Mouse (Mus musculus): Measurements from ENCODE around the gene Cdadc1. TPM values are rescaled to one million over a fixed set of nuclear protein-coding genes. Genes with fewer than 3 reads are reported as not detected.
A peak's percentile ranks its signal among the peaks of the same experiment; 100 is the strongest.

Gene Cdadc1
- polyA plus RNA-seq, 1 experiment from 2014 or later, result 31.6 TPM

- WGBS, result 64% methylated on average over 4 of the region's 4 CpGs
- Histone ChIP-seq H3K36me3 (no peaks in the 10 kb centered on the region), H3K4me1 (no peaks in the 10 kb centered on the region), H3K9ac (no peak overlapping the region), H3K9me3 (no peaks in the 10 kb centered on the region), H3K27me3 (replicated peaks) (no peaks in the 10 kb centered on the region), H3K27ac (no peak overlapping the region), H3K4me2 (no peak overlapping the region), H3K4me3 (replicated peaks) (no peak overlapping the region)
- ATAC-seq (ENCODE audit: insufficient read depth, low FRiP score, low read depth), result 0 out of 2 replicates have a peak, but pooled peaks have one; percentile 39
These were observed 59.8 kb downstream of the Cdadc1 start for GRCm38 (mm10) chr14:59537829-59538432.

GRCm38 (mm10) chr14:59533908-59534307, 63.9 kb downstream of the Cdadc1 start:
- H3K4me3 ChIP-seq (replicated peaks), result no peak overlapping the region
- H3K9me3 ChIP-seq, result no peaks in the 10 kb centered on the region
- H3K36me3 ChIP-seq, result 0 out of 2 replicates have a peak, but pooled peaks cover 3% of the 10 kb centered on the region
- no peak overlapping the region for H3K4me2 ChIP-seq
- no peaks in the 10 kb centered on the region for H3K4me1 ChIP-seq
- no peak overlapping the region for H3K9ac ChIP-seq
- no peak overlapping the region for H3K27ac ChIP-seq
- no peaks in the 10 kb centered on the region for H3K27me3 ChIP-seq (replicated peaks)
- no peak for ATAC-seq (ENCODE audit: insufficient read depth, low FRiP score, low read depth)

- ATAC-seq (ENCODE audit: insufficient read depth, low FRiP score, low read depth), result peak; percentile 88
- H3K36me3 ChIP-seq, result 0 out of 2 replicates have a peak, but pooled peaks cover 3% of the 10 kb centered on the region
- no peak overlapping the region for H3K4me2 ChIP-seq
- H3K4me1 ChIP-seq, result no peaks in the 10 kb centered on the region
- no peaks in the 10 kb centered on the region for H3K27me3 ChIP-seq (replicated peaks)
- H3K27ac ChIP-seq, result peak overlapping the region; percentile 77
- H3K4me3 ChIP-seq (replicated peaks), result no peak overlapping the region
- 64% methylated on average over 1 of the region's 1 CpGs for WGBS
- H3K9ac ChIP-seq, result no peak overlapping the region
- no peaks in the 10 kb centered on the region for H3K9me3 ChIP-seq
These were observed 64.8 kb downstream of the Cdadc1 start for GRCm38 (mm10) chr14:59532986-59533385.

- no peaks in the 10 kb centered on the region for H3K9me3 ChIP-seq
- no peak overlapping the region for H3K4me3 ChIP-seq (replicated peaks)
- H3K9ac ChIP-seq, result no peak overlapping the region
- WGBS, result 62% methylated on average over 1 of the region's 1 CpGs
- no peak for ATAC-seq (ENCODE audit: insufficient read depth, low FRiP score, low read depth)
- no peaks in the 10 kb centered on the region for H3K27me3 ChIP-seq (replicated peaks)
- H3K27ac ChIP-seq, result no peak overlapping the region
- no peaks in the 10 kb centered on the region for H3K4me1 ChIP-seq
- 0 out of 2 replicates have a peak, but pooled peaks cover 3% of the 10 kb centered on the region for H3K36me3 ChIP-seq
- H3K4me2 ChIP-seq, result no peak overlapping the region
These were observed 67.0 kb downstream of the Cdadc1 start for GRCm38 (mm10) chr14:59530801-59531200.

- no peak for ATAC-seq (ENCODE audit: insufficient read depth, low FRiP score, low read depth)
- 70% methylated on average over 5 of the region's 5 CpGs for WGBS
These were observed 71.9 kb downstream of the Cdadc1 start for GRCm38 (mm10) chr14:59525843-59526242.

GRCm38 (mm10) chr14:59513922-59514444, 83.8 kb downstream of the Cdadc1 start:
- H3K27ac ChIP-seq, result no peak overlapping the region
- no peak overlapping the region for H3K4me2 ChIP-seq
- H3K27me3 ChIP-seq (replicated peaks), result no peaks in the 10 kb centered on the region
- 71% methylated on average over 6 of the region's 6 CpGs for WGBS
- H3K36me3 ChIP-seq, result no peaks in the 10 kb centered on the region
- no peak for ATAC-seq (ENCODE audit: insufficient read depth, low FRiP score, low read depth)
- no peak overlapping the region for H3K9ac ChIP-seq
- H3K9me3 ChIP-seq, result no peaks in the 10 kb centered on the region
- H3K4me1 ChIP-seq, result no peaks in the 10 kb centered on the region
- no peak overlapping the region for H3K4me3 ChIP-seq (replicated peaks)

More at GRCm38 (mm10) chr14:59525843-59526242, 71.9 kb downstream of the Cdadc1 start:
- no peaks in the 10 kb centered on the region for H3K9me3 ChIP-seq
- no peak overlapping the region for H3K4me3 ChIP-seq (replicated peaks)
- no peak overlapping the region for H3K27ac ChIP-seq
- no peak overlapping the region for H3K4me2 ChIP-seq
- no peak overlapping the region for H3K9ac ChIP-seq
- no peaks in the 10 kb centered on the region for H3K4me1 ChIP-seq
- H3K36me3 ChIP-seq, result 0 out of 2 replicates have a peak, but pooled peaks cover 2% of the 10 kb centered on the region
- no peaks in the 10 kb centered on the region for H3K27me3 ChIP-seq (replicated peaks)

Other genes starting within 250 kb of the Cdadc1 start
- 3.5 and 3.6 TPM in 2 replicates for gene Phf11d, start 232.5 kb downstream of the Cdadc1 start, polyA plus RNA-seq (2015; fragmentation: Nextera tagmentation; extraction: Ambion mirVana)
- 0.45 and 0.55 TPM in 2 replicates for gene Phf11c, start 202.6 kb downstream of the Cdadc1 start, polyA plus RNA-seq (2015; fragmentation: Nextera tagmentation; extraction: Ambion mirVana)
- gene Setdb2, start 157.1 kb downstream of the Cdadc1 start, polyA plus RNA-seq (2015; fragmentation: Nextera tagmentation; extraction: Ambion mirVana), result 9.2 and 10.3 TPM in 2 replicates
- 36.2 and 41.0 TPM in 2 replicates for gene Cab39l, start 157.0 kb downstream of the Cdadc1 start, polyA plus RNA-seq (2015; fragmentation: Nextera tagmentation; extraction: Ambion mirVana)
- gene Shisa2, start 27.3 kb upstream of the Cdadc1 start, polyA plus RNA-seq (2015; fragmentation: Nextera tagmentation; extraction: Ambion mirVana), result 9.6 and 10.7 TPM in 2 replicates

Measured in stomach, embryonic 15.5 days (tissue).